Mouse (Mus musculus): Measurements from ENCODE around the gene Per1. TPM values are rescaled to one million over a fixed set of nuclear protein-coding genes. Genes with fewer than 3 reads are reported as not detected.
A peak's percentile ranks its signal among the peaks of the same experiment; 100 is the strongest.

The Per1 gene
- total and polyA plus RNA-seq, 2 experiments from 2014 or later, result 15.2 to 38.3 TPM

GRCm38 (mm10) chr11:69064259-69065133, 30.5 kb upstream of the Per1 start:
- Histone ChIP-seq H3K27ac (ENCODE audit: low read depth, low read length) (no peak overlapping the region), H3K9ac (peak overlapping the region; percentile 66), H3K36me3 (ENCODE audit: insufficient read depth) (no peaks in the 10 kb centered on the region), H3K4me1 (ENCODE audit: insufficient read depth) (peaks cover 9% of the 10 kb centered on the region), H3K27me3 (ENCODE audit: insufficient read depth, low read length) (no peaks in the 10 kb centered on the region), H3K4me3 (ENCODE audit: low read depth, low read length) (peak overlapping the region; percentile 69), H3K4me2 (ENCODE audit: low read depth) (peak overlapping the region; percentile 85), H3K9me3 (ENCODE audit: low read length) (no peaks in the 10 kb centered on the region)
- ATAC-seq, result no peak
- no peak for TF ChIP-seq CTCF (IDR thresholded peaks at IDR 0.05; ENCODE audit: low read depth)
- WGBS, result 55% methylated on average over 9 of the region's 9 CpGs
- no peak for DNase-seq

- no peak for TF ChIP-seq CTCF (IDR thresholded peaks at IDR 0.05; ENCODE audit: low read depth)
- peaks cover 9% of the 10 kb centered on the region for H3K4me1 ChIP-seq (ENCODE audit: insufficient read depth)
- no peak for ATAC-seq
Observed at GRCm38 (mm10) chr11:69065394-69065925, 29.6 kb upstream of the Per1 start.

GRCm38 (mm10) chr11:69066163-69066861, 28.7 kb upstream of the Per1 start:
- no peaks in the 10 kb centered on the region for H3K36me3 ChIP-seq (ENCODE audit: insufficient read depth)
- H3K9ac ChIP-seq, result peak overlapping the region; percentile 43
- peak overlapping the region; percentile 41 for H3K4me3 ChIP-seq (ENCODE audit: low read depth, low read length)
- peaks cover 7% of the 10 kb centered on the region for H3K4me1 ChIP-seq (ENCODE audit: insufficient read depth)
- peak overlapping the region; percentile 80 for H3K4me2 ChIP-seq (ENCODE audit: low read depth)
- no peak for ATAC-seq
- H3K27ac ChIP-seq (ENCODE audit: low read depth, low read length), result 0 out of 2 replicates have a peak overlapping the region, but pooled peaks have one; percentile 24
- no peaks in the 10 kb centered on the region for H3K9me3 ChIP-seq (ENCODE audit: low read length)
- peak; percentile 65 for DNase-seq
- no peak for TF ChIP-seq CTCF (IDR thresholded peaks at IDR 0.05; ENCODE audit: low read depth)
- 1% methylated on average over 29 of the region's 29 CpGs for WGBS
- H3K27me3 ChIP-seq (ENCODE audit: insufficient read depth, low read length), result no peaks in the 10 kb centered on the region

More at GRCm38 (mm10) chr11:69065394-69065925, 29.6 kb upstream of the Per1 start:
- no peak for DNase-seq
- Histone ChIP-seq H3K9me3 (ENCODE audit: low read length) (no peaks in the 10 kb centered on the region), H3K27me3 (ENCODE audit: insufficient read depth, low read length) (no peaks in the 10 kb centered on the region), H3K27ac (ENCODE audit: low read depth, low read length) (no peak overlapping the region), H3K36me3 (ENCODE audit: insufficient read depth) (no peaks in the 10 kb centered on the region), H3K9ac (no peak overlapping the region), H3K4me2 (ENCODE audit: low read depth) (peak overlapping the region; percentile 80; the same call in 1 of the 2 replicates), H3K4me3 (ENCODE audit: low read depth, low read length) (no peak overlapping the region)
- 57% methylated on average over 3 of the region's 3 CpGs for WGBS

- DNase-seq, result peak; percentile 93
- no peak overlapping the region for H3K9ac ChIP-seq
- H3K9me3 ChIP-seq (ENCODE audit: low read length), result no peaks in the 10 kb centered on the region
- peaks cover 7% of the 10 kb centered on the region; the same call in 1 of the 2 replicates for H3K4me1 ChIP-seq (ENCODE audit: insufficient read depth)
- H3K27me3 ChIP-seq (ENCODE audit: insufficient read depth, low read length), result no peaks in the 10 kb centered on the region
- no peaks in the 10 kb centered on the region for H3K36me3 ChIP-seq (ENCODE audit: insufficient read depth)
- peak overlapping the region; percentile 80 for H3K4me2 ChIP-seq (ENCODE audit: low read depth)
- H3K4me3 ChIP-seq (ENCODE audit: low read depth, low read length), result peak overlapping the region; percentile 41
- WGBS, result 11% methylated on average over 8 of the region's 8 CpGs
- ATAC-seq, result no peak
- no peak overlapping the region for H3K27ac ChIP-seq (ENCODE audit: low read depth, low read length)
- TF ChIP-seq CTCF (IDR thresholded peaks at IDR 0.05; ENCODE audit: low read depth), result peak; percentile 89
Observed at GRCm38 (mm10) chr11:69066956-69067355, 28.1 kb upstream of the Per1 start.

GRCm38 (mm10) chr11:69067601-69068000, 27.4 kb upstream of the Per1 start:
- Histone ChIP-seq H3K9ac (no peak overlapping the region), H3K4me3 (ENCODE audit: low read depth, low read length) (no peak overlapping the region), H3K27me3 (ENCODE audit: insufficient read depth, low read length) (no peaks in the 10 kb centered on the region), H3K9me3 (ENCODE audit: low read length) (no peaks in the 10 kb centered on the region), H3K27ac (ENCODE audit: low read depth, low read length) (no peak overlapping the region), H3K4me1 (ENCODE audit: insufficient read depth) (peaks cover 12% of the 10 kb centered on the region), H3K4me2 (ENCODE audit: low read depth) (no peak overlapping the region), H3K36me3 (ENCODE audit: insufficient read depth) (no peaks in the 10 kb centered on the region)
- 62% methylated on average over 6 of the region's 6 CpGs for WGBS
- DNase-seq (no peak), ATAC-seq (no peak)
- no peak for TF ChIP-seq CTCF (IDR thresholded peaks at IDR 0.05; ENCODE audit: low read depth)

GRCm38 (mm10) chr11:69070093-69070492, 24.9 kb upstream of the Per1 start:
- no peaks in the 10 kb centered on the region for H3K27me3 ChIP-seq (ENCODE audit: insufficient read depth, low read length)
- peak overlapping the region; percentile 53 for H3K4me3 ChIP-seq (ENCODE audit: low read depth, low read length)
- no peaks in the 10 kb centered on the region for H3K36me3 ChIP-seq (ENCODE audit: insufficient read depth)
- peak overlapping the region; percentile 75 for H3K4me2 ChIP-seq (ENCODE audit: low read depth)
- TF ChIP-seq CTCF (IDR thresholded peaks at IDR 0.05; ENCODE audit: low read depth), result no peak
- 0% methylated on average over 13 of the region's 13 CpGs for WGBS
- no peak for ATAC-seq
- H3K27ac ChIP-seq (ENCODE audit: low read depth, low read length), result peak overlapping the region; percentile 89
- H3K4me1 ChIP-seq (ENCODE audit: insufficient read depth), result peaks cover 12% of the 10 kb centered on the region
- no peak for DNase-seq
- no peaks in the 10 kb centered on the region for H3K9me3 ChIP-seq (ENCODE audit: low read length)
- peak overlapping the region; percentile 69 for H3K9ac ChIP-seq

Data from forebrain, postnatal 0 days (tissue).